Mouse (Mus musculus): ENCODE data around the gene Chaf1a. TPM values are rescaled to one million over a fixed set of nuclear protein-coding genes. Genes with fewer than 3 reads are reported as not detected.
A peak's percentile ranks its signal among the peaks of the same experiment; 100 is the strongest.

The Chaf1a gene
- polyA plus RNA-seq, 1 experiment from 2014 or later: 9.2 TPM

DNA sequence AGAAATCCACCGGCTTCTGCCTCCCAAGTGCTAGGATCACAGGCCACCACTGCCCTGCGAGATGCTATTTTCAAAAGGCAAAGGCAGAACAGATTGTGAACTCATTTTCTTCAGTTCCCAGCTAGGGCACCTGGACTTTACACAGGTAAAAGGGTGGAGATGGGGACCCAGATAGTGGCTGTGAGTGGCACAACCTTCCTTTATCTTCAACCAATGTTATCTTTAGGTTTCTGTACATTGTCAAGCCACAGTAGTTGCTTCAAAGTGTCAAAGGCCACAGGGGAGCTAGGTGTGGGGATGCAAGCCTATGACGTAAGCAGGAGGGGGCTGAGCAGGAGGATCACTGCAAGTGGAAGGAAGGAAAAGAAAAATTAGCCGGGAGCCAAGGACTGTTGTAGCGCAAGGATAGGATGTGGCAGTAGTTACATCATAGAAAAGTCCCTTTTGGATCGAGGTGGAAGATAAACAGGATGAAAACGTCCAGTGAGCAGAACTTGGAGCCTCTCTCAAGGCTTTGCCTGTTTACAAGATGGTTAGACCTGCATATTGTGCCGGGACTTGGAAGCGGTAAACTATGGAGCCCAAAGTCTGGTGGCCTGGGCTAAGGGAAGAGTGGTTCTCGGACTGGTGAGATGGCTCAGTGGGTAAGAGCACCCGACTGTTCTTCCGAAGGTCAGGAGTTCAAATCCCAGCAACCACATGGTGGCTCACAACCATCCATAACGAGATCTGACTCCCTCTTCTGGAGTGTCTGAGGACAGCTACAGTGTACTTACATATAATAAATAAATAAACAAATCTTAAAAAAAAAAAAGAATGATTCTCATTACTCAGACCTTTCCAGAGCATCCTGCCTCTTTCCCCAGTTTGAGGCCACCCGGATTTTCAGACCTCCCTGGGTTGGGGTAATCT, 32.5 kb upstream of the Chaf1a start:
- Histone ChIP-seq H3K36me3 (ENCODE audit: control insufficient read depth, insufficient read depth, low read length) (peaks cover 15% of the 10 kb centered on the region), H3K4me2 (ENCODE audit: low read length) (peak overlapping the region; percentile 96), H3K27ac (replicated peaks in 1 of 2; ENCODE audit: control insufficient read depth in 1 of 2, insufficient read depth in 1 of 2, low read depth in 2 of 2, low read length in 2 of 2) (peak overlapping the region; percentile 30 to 79), H3K9ac (ENCODE audit: low read length) (peak overlapping the region; percentile 73; the same call in 1 of the 2 replicates), H3K4me3 (ENCODE audit: control insufficient read depth in 1 of 2, insufficient read depth in 1 of 2, low read depth in 1 of 2, low read length in 2 of 2) (peak overlapping the region; percentile 31 to 69), H3K4me1 (ENCODE audit: control insufficient read depth in 2 of 2, insufficient read depth in 2 of 2, low read length in 2 of 2) (peaks cover 14 to 21% of the 10 kb centered on the region in 2 experiments), H3K27me3 (ENCODE audit: control insufficient read depth, insufficient read depth, low read length) (peaks cover 4% of the 10 kb centered on the region; the same call in 1 of the 2 replicates), H3K9me3 (ENCODE audit: control insufficient read depth, low read length) (no peaks in the 10 kb centered on the region)
- ATAC-seq (ENCODE audit: insufficient number of reproducible peaks, insufficient read depth, low FRiP score, low read depth): no peak
- 25% methylated on average over 13 of the region's 14 CpGs for WGBS

- peaks cover 23% of the 10 kb centered on the region for H3K36me3 ChIP-seq (ENCODE audit: control insufficient read depth, insufficient read depth, low read length)
- peak; percentile 89 for ATAC-seq (ENCODE audit: insufficient number of reproducible peaks, insufficient read depth, low FRiP score, low read depth)
- peaks cover 14 to 21% of the 10 kb centered on the region in 2 experiments for H3K4me1 ChIP-seq (ENCODE audit: control insufficient read depth in 2 of 2, insufficient read depth in 2 of 2, low read length in 2 of 2)
- H3K9me3 ChIP-seq (ENCODE audit: control insufficient read depth, low read length): no peaks in the 10 kb centered on the region
- peak overlapping the region; percentile 73 for H3K9ac ChIP-seq (ENCODE audit: low read length)
- WGBS: under 1% methylated on average over 21 of the region's 21 CpGs
- peak overlapping the region; percentile 69 to 87 for H3K4me3 ChIP-seq (ENCODE audit: control insufficient read depth in 1 of 2, insufficient read depth in 1 of 2, low read depth in 1 of 2, low read length in 2 of 2)
- H3K27me3 ChIP-seq (ENCODE audit: control insufficient read depth, insufficient read depth, low read length): no peaks in the 10 kb centered on the region
- peak overlapping the region; percentile 76 to 79 for H3K27ac ChIP-seq (replicated peaks in 1 of 2; ENCODE audit: control insufficient read depth in 1 of 2, insufficient read depth in 1 of 2, low read depth in 2 of 2, low read length in 2 of 2)
- peak overlapping the region; percentile 96 for H3K4me2 ChIP-seq (ENCODE audit: low read length)
Measured at GRCm38 (mm10) chr17:56008356-56009087, 31.7 kb upstream of the Chaf1a start.

DNA sequence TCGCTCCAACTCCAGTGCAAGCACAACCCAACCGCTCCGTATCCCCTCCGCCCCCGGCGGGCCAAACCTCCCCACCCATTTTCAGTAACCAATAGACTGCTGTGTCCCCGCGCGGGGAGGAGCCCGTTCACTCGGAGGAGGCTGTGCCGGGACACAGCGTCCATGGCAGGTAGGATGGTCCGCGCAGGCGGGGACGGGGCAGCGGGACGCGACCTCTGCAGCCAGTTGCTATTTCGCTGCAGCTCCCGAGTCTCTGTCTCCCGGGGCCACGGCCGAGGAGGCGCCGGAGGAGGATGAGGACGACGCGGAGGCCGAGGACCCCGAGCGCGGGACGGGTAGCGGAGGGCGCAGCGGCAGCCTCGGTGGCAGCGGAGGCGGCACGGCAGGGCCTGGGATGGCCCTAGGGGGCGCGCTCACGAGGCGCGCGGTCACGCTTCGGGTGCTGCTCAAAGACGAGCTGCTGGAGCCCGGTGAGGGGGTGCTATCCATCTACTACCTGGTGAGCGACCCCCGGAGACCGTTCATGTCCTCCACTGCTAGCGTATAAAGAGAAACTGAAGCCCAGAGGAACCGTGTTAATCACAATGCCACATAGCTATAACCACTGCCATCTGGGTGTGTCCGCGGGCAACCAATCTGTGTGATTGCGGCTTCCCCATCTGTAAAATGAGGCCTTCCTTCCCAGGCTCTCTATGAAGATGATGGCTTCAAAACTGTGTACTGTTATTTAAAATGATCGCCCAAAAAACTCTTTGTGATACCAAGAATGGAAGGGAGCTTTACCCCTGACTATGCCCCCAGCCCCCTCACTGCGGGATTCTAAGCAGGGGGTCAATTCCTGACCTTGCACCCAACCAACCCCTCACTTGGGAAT, 30.9 kb upstream of the Chaf1a start:
- Histone ChIP-seq H3K4me3 (ENCODE audit: control insufficient read depth in 1 of 2, insufficient read depth in 1 of 2, low read depth in 1 of 2, low read length in 2 of 2) (peak overlapping the region; percentile 69 to 87), H3K4me1 (ENCODE audit: control insufficient read depth in 2 of 2, insufficient read depth in 2 of 2, low read length in 2 of 2) (peaks cover 14 to 21% of the 10 kb centered on the region in 2 experiments), H3K36me3 (ENCODE audit: control insufficient read depth, insufficient read depth, low read length) (peaks cover 27% of the 10 kb centered on the region), H3K9me3 (ENCODE audit: control insufficient read depth, low read length) (no peaks in the 10 kb centered on the region), H3K9ac (ENCODE audit: low read length) (peak overlapping the region; percentile 74), H3K27ac (replicated peaks in 1 of 2; ENCODE audit: control insufficient read depth in 1 of 2, insufficient read depth in 1 of 2, low read depth in 2 of 2, low read length in 2 of 2) (peak overlapping the region; percentile 76 to 79), H3K4me2 (ENCODE audit: low read length) (peak overlapping the region; percentile 96), H3K27me3 (ENCODE audit: control insufficient read depth, insufficient read depth, low read length) (no peaks in the 10 kb centered on the region)
- 1% methylated on average over 62 of the region's 62 CpGs for WGBS
- peak; percentile 90 for ATAC-seq (ENCODE audit: insufficient number of reproducible peaks, insufficient read depth, low FRiP score, low read depth)

- Histone ChIP-seq H3K4me1 (ENCODE audit: control insufficient read depth in 2 of 2, insufficient read depth in 2 of 2, low read length in 2 of 2) (peaks cover 14 to 21% of the 10 kb centered on the region in 2 experiments), H3K9ac (ENCODE audit: low read length) (peak overlapping the region; percentile 74), H3K4me3 (ENCODE audit: control insufficient read depth in 1 of 2, insufficient read depth in 1 of 2, low read depth in 1 of 2, low read length in 2 of 2) (peak overlapping the region; percentile 69 to 87), H3K36me3 (ENCODE audit: control insufficient read depth, insufficient read depth, low read length) (peaks cover 31% of the 10 kb centered on the region), H3K4me2 (ENCODE audit: low read length) (peak overlapping the region; percentile 96), H3K27ac (replicated peaks in 1 of 2; ENCODE audit: control insufficient read depth in 1 of 2, insufficient read depth in 1 of 2, low read depth in 2 of 2, low read length in 2 of 2) (0 out of 4 replicates have a peak overlapping the region, but pooled peaks of 1 of the 2 experiments have one; percentile 10), H3K9me3 (ENCODE audit: control insufficient read depth, low read length) (no peaks in the 10 kb centered on the region), H3K27me3 (ENCODE audit: control insufficient read depth, insufficient read depth, low read length) (no peaks in the 10 kb centered on the region)
- WGBS: 53% methylated on average over 2 of the region's 2 CpGs
- ATAC-seq (ENCODE audit: insufficient number of reproducible peaks, insufficient read depth, low FRiP score, low read depth): no peak
Measured at GRCm38 (mm10) chr17:56009962-56010240, 30.3 kb upstream of the Chaf1a start.

- no peaks in the 10 kb centered on the region for H3K9me3 ChIP-seq (ENCODE audit: control insufficient read depth, low read length)
- H3K4me2 ChIP-seq (ENCODE audit: low read length): peak overlapping the region; percentile 96
- H3K27ac ChIP-seq (replicated peaks in 1 of 2; ENCODE audit: control insufficient read depth in 1 of 2, insufficient read depth in 1 of 2, low read depth in 2 of 2, low read length in 2 of 2): 0 out of 4 replicates have a peak overlapping the region, but pooled peaks of 1 of the 2 experiments have one; percentile 10
- peak overlapping the region in 1 of 2 experiments; percentile 69; a peak in 1 of 4 replicates for H3K4me3 ChIP-seq (ENCODE audit: control insufficient read depth in 1 of 2, insufficient read depth in 1 of 2, low read depth in 1 of 2, low read length in 2 of 2)
- H3K36me3 ChIP-seq (ENCODE audit: control insufficient read depth, insufficient read depth, low read length): peaks cover 35% of the 10 kb centered on the region
- WGBS: 68% methylated on average over 14 of the region's 14 CpGs
- no peaks in the 10 kb centered on the region for H3K27me3 ChIP-seq (ENCODE audit: control insufficient read depth, insufficient read depth, low read length)
- H3K4me1 ChIP-seq (ENCODE audit: control insufficient read depth in 2 of 2, insufficient read depth in 2 of 2, low read length in 2 of 2): peaks cover 14 to 21% of the 10 kb centered on the region in 2 experiments
- ATAC-seq (ENCODE audit: insufficient number of reproducible peaks, insufficient read depth, low FRiP score, low read depth): no peak
- peak overlapping the region; percentile 74 for H3K9ac ChIP-seq (ENCODE audit: low read length)
Measured at GRCm38 (mm10) chr17:56010255-56010654, 30.0 kb upstream of the Chaf1a start.

GRCm38 (mm10) chr17:56010681-56011080, 29.6 kb upstream of the Chaf1a start:
- WGBS: 15% methylated on average over 9 of the region's 9 CpGs
- no peaks in the 10 kb centered on the region for H3K9me3 ChIP-seq (ENCODE audit: control insufficient read depth, low read length)
- peak overlapping the region in 1 of 2 experiments; percentile 69; a peak in 1 of 4 replicates for H3K4me3 ChIP-seq (ENCODE audit: control insufficient read depth in 1 of 2, insufficient read depth in 1 of 2, low read depth in 1 of 2, low read length in 2 of 2)
- H3K9ac ChIP-seq (ENCODE audit: low read length): no peak overlapping the region; the same call in 1 of the 2 replicates
- ATAC-seq (ENCODE audit: insufficient number of reproducible peaks, insufficient read depth, low FRiP score, low read depth): no peak
- no peak overlapping the region for H3K27ac ChIP-seq (replicated peaks in 1 of 2; ENCODE audit: control insufficient read depth in 1 of 2, insufficient read depth in 1 of 2, low read depth in 2 of 2, low read length in 2 of 2)
- peaks cover 13 to 21% of the 10 kb centered on the region in 2 experiments for H3K4me1 ChIP-seq (ENCODE audit: control insufficient read depth in 2 of 2, insufficient read depth in 2 of 2, low read length in 2 of 2)
- H3K4me2 ChIP-seq (ENCODE audit: low read length): peak overlapping the region; percentile 96; the same call in 1 of the 2 replicates
- no peaks in the 10 kb centered on the region for H3K27me3 ChIP-seq (ENCODE audit: control insufficient read depth, insufficient read depth, low read length)
- H3K36me3 ChIP-seq (ENCODE audit: control insufficient read depth, insufficient read depth, low read length): peaks cover 39% of the 10 kb centered on the region

GRCm38 (mm10) chr17:56011441-56011840, 28.8 kb upstream of the Chaf1a start:
- Histone ChIP-seq H3K36me3 (ENCODE audit: control insufficient read depth, insufficient read depth, low read length) (peaks cover 47% of the 10 kb centered on the region), H3K9ac (ENCODE audit: low read length) (no peak overlapping the region), H3K27me3 (ENCODE audit: control insufficient read depth, insufficient read depth, low read length) (no peaks in the 10 kb centered on the region), H3K27ac (replicated peaks in 1 of 2; ENCODE audit: control insufficient read depth in 1 of 2, insufficient read depth in 1 of 2, low read depth in 2 of 2, low read length in 2 of 2) (no peak overlapping the region), H3K4me2 (ENCODE audit: low read length) (no peak overlapping the region), H3K9me3 (ENCODE audit: control insufficient read depth, low read length) (no peaks in the 10 kb centered on the region), H3K4me1 (ENCODE audit: control insufficient read depth in 2 of 2, insufficient read depth in 2 of 2, low read length in 2 of 2) (peaks cover 13 to 21% of the 10 kb centered on the region in 2 experiments), H3K4me3 (ENCODE audit: control insufficient read depth in 1 of 2, insufficient read depth in 1 of 2, low read depth in 1 of 2, low read length in 2 of 2) (no peak overlapping the region)
- ATAC-seq (ENCODE audit: insufficient number of reproducible peaks, insufficient read depth, low FRiP score, low read depth): no peak
- 87% methylated on average over 7 of the region's 7 CpGs for WGBS

Data from heart, embryonic 14.5 days (tissue).